Mouse (Mus musculus): ENCODE measurements around the gene Wwtr1.
A peak's percentile ranks its signal among the peaks of the same experiment; 100 is the strongest.

The Wwtr1 gene

DNA sequence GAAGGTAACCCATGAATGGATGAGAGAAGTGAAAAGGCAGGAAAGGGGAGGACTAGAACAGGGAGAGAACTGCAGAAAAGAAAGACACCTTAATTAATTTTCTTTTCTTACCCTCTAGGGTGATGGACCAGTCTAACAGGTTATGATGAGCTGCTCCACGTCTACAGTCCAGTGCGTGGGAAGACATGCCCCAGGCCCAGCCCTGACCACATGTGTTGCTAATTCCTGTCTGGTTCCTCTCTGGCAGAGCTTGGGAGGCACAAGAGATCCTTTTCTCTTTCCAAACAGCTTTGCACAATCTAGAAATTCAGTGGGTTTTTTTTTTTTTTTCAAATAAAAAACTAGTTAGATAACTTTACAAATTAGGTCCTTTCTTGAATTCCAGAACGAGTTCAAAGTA lies 134.8 kb downstream of the Wwtr1 start:
- DNase-seq = no peak

DNA sequence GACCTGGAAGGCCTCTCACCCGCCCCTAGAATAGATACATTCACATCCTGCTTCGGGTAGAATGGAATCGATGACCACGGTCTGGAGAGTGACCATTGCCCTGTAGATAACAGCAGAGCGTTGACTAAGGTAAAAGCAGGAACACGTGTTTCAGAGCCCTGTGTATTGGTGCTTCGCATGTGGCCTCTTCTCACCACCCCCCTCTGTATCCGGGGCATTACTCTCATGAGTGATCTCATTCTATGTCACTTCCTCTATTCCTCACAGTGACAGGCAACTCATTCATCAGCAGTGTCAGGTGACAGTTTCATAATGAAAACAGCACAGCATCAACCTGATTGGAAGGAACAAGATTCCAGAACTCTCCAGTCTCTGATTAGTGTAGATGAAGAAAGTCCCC lies 140.3 kb downstream of the Wwtr1 start:
- no peak for DNase-seq

DNA sequence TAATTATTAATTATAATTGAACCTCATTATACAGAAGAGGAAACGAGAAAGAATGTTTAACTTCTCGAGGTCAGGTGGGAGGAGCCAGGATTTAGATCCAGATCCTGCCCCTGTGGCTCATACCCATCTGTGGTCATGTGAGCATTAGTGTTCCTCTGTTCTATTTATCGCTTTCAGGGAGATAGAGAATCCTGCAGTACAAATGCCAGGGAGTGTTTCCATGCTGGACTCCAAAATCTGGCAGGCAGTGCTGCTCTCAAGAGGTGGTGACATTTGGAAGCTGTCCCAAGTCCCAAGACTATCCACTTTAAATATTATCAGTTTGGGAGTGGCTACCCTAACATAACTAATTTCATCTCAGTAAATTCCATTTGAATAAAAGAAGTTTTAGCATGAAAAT lies 144.0 kb downstream of the Wwtr1 start:
- DNase-seq = peak; percentile 91

DNA sequence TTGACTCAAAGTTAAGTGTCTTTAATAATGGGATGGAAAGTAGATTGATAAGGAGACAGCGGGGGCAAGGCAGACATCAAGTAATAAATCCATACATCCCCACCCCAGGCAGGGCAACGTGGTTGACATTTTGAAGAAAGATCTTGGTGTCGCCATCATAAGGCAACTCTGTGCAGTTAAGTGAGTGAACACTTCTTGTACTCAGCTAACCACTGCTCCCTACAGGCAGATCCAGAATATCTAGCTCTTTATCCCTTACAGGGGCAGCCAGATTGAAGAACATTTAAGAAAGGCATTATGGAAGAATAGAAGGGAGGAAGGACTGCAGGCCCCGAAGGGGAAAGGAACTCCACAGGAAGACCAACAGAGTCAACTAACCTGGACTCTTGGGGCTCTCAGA lies 146.2 kb downstream of the Wwtr1 start:
- DNase-seq = no peak

DNA sequence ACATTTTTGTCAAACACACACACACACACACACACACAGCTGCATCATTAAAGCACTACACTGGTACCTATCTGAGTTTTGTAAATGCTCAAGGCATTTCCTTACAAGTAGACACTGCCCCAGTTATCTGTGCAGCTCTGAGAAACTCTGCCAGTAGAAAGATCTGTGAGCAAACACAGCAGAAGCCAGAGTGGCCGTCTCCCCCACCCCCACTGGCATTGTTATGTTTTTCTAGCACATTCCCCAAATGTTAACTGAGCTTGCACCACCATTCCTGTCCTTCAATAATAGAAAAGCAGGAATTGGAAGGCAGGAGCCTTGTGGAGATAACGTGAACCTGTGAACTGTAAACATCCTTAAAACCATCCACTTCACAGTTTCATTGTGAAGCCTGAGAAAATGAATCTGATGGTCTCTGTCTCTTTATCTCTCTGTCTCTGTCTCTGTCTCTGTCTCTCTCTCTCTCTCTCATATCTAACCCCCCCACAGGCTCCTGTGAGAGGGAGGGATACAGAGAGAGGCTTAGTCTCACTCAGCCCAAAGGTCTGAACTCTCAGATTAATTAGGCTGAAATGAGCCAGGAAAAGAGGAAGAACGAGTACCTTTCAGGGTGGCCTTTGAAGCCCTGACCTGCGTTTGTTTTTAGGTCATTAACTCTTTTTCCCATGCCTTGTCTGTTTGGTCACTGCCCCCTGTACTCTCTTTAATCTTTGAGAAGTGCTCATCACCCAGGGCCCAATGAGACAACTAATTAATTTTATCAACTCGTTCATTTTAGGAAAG lies 146.8 kb downstream of the Wwtr1 start:
- peak; percentile 91 for DNase-seq

DNA sequence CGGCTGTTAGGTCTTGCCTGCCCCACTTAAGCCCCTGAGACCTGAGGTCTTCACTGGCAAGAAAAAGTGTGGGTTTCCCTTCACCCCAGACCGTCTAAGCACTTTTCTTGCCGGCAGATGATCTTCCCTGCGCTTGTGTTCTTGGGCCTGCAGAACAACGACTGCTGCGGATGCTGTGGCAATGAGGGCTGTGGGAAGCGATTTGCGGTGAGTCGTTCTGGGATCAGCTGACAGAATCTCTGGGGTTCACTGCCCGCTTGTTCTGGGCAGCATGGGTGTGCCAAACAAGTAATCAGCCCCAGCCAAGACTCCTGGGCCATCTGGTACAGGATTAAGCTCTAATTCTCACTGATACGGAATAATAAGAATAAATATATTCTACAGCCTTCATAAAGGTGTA lies 149.4 kb downstream of the Wwtr1 start:
- DNase-seq = no peak

DNA sequence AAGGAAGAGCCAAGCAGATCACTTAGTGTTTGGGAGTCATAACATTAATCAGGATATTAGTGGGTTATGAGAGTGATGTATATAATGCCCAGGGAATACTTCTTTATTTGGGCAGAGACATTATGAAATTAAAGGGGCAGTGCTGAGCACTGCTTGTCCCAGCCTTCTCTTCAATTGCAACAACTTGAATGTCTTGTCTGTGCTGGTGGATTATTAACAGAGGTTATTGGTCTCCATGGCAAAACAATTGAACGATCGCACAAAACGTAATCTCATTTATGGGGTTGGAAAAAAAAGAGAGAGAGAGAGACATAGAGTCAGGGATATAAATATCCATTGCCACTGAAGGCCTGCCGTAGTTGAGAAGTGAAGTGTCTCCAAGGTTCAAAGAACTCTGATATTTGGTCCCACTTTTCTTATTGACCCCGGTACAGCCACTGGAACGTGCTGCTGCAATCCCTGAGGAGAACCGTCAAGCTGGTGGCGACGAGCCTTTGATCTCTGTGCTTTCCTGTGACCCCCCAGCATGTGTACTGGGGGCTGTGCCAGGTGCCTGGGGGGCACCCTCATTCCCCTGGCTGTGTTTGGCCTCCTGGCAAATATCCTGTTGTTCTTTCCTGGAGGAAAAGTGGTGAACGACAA lies 150.5 kb downstream of the Wwtr1 start, which contains the start of gene Tm4sf4:
TSS of gene Tm4sf4 (plus strand) at position 226 of the 642 bp plus-strand sequence.
- no peak for DNase-seq

DNA sequence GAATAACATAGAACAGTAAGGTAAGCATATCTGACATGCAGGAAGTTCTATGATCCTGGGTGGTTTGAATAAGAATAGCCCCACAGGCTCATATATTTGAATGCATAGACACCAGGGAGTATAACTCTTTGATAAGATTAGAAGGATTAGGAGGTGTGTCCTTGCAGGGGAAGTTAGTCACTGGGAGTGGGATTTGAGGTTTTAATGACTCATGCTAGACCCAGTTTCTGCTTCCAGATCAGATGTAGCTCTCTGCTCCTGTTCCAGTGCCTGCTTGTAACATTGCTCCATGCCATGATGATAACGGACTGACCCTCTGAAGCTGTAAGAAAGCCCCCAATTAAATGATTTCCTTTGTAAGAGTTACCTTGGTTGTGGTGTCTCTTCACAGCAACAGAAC lies 155.1 kb downstream of the Wwtr1 start:
- DNase-seq = no peak

DNA sequence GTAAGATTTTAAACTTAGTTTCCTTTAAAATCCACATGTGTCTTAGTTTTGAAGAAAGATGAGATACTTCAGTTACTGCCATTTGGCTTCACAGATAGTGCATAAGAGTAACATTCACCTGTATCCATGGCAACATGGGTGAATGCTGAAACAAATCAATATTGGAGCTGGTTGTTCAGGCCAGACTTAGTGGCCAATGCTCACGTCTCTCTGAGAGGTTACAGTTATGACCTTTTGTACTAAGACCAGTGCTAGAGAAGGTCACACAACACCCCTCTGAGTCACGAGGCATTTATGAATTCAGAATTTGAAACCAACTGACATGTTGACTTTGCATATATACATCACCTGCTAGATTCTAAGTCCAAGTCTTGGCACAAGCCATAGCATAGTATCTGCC lies 155.5 kb downstream of the Wwtr1 start:
- DNase-seq = no peak

DNA sequence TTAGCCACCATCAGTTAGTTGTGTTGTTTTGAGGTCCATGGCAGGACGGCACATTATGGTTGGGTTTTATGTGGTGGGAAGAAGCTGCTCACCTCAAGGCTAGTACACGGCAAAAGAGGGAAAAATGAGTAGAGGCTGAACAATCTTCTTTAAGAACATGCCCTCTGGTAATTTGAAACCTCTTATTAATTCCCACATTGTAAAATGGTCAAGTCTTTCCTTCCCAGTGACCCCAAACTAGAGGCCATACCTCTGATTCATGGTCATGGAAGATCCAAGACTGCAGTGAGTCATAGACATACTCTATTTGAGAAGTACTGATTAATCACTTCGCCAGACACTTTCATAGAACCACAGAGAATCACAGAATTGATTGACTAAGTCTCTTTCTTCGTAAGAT lies 164.2 kb downstream of the Wwtr1 start:
- DNase-seq = no peak

All from heart, adult 11 months (tissue).